Mouse (Mus musculus): ENCODE measurements around the gene Camk2d. TPM values are rescaled to one million over a fixed set of nuclear protein-coding genes. Genes with fewer than 3 reads are reported as not detected.
A peak's percentile ranks its signal among the peaks of the same experiment; 100 is the strongest.

Camk2d gene
- total and polyA plus RNA-seq, 3 experiments: 66.1 to 80.4 (median 77.3) TPM

GRCm38 (mm10) chr3:126777879-126778278 lies 181.8 kb downstream of the Camk2d start:
- Histone ChIP-seq H3K27me3 (replicated peaks) (no peaks in the 10 kb centered on the region), H3K9me3 (replicated peaks; ENCODE audit: low read length) (no peaks in the 10 kb centered on the region), H3K9ac (ENCODE audit: insufficient read depth, low read depth) (no peak overlapping the region), H3K4me2 (ENCODE audit: insufficient read depth, low read depth, poor library complexity, severe bottlenecking) (no peak overlapping the region), H3K4me1 (ENCODE audit: control insufficient read depth in 1 of 2, insufficient read depth in 2 of 2) (peaks cover 0 to 3% of the 10 kb centered on the region in 2 experiments; a peak in 1 of 4 replicates), H3K4me3 (replicated peaks in 1 of 3; ENCODE audit: low read depth in 2 of 3, low read length in 2 of 3, poor library complexity in 1 of 3) (no peak overlapping the region), H3K36me3 (replicated peaks in 1 of 2; ENCODE audit: control insufficient read depth in 1 of 2, insufficient read depth in 1 of 2, low read length in 1 of 2) (peaks cover 17 to 66% of the 10 kb centered on the region in 2 experiments), H3K79me2 (replicated peaks; ENCODE audit: control insufficient read depth, extremely low read depth, insufficient read depth, poor library complexity, severe bottlenecking) (peaks cover 3% of the 10 kb centered on the region), H3K27ac (ENCODE audit: insufficient read depth, low read depth) (no peak overlapping the region)
- TF ChIP-seq JUND (conservative IDR thresholded peaks at IDR 0.05; ENCODE audit: low read depth, low read length): no peak
- peak; percentile 36; the same call in 1 of the 2 replicates for TF ChIP-seq ZNF384 (IDR thresholded peaks at IDR 0.05; ENCODE audit: low read depth, low read length)
- dilution Hi-C loops (cut with MboI; ENCODE audit: extremely low pct_ligation_motif_present, extremely low pct_unique_long_range_greater_than_20kb, low sequenced_read_pairs): no loop called here
- DNase-seq (ENCODE audit: extremely low read depth): no peak
- in situ Hi-C loops (cut with MboI; ENCODE audit: low pct_ligation_motif_present, low pct_unique_long_range_greater_than_20kb, low sequenced_read_pairs): loop anchor here (10.0 kb wide), 1 partner anchor 183 kb away; the partner anchor contains the start of gene Camk2d

GRCm38 (mm10) chr3:126780014-126780615 lies 184.0 kb downstream of the Camk2d start:
- Histone ChIP-seq H3K9me3 (replicated peaks; ENCODE audit: low read length) (no peaks in the 10 kb centered on the region), H3K4me3 (replicated peaks in 1 of 3; ENCODE audit: low read depth in 2 of 3, low read length in 2 of 3, poor library complexity in 1 of 3) (no peak overlapping the region), H3K27ac (ENCODE audit: insufficient read depth, low read depth) (no peak overlapping the region), H3K9ac (ENCODE audit: insufficient read depth, low read depth) (no peak overlapping the region), H3K79me2 (replicated peaks; ENCODE audit: control insufficient read depth, extremely low read depth, insufficient read depth, poor library complexity, severe bottlenecking) (peaks cover 3% of the 10 kb centered on the region), H3K36me3 (replicated peaks in 1 of 2; ENCODE audit: control insufficient read depth in 1 of 2, insufficient read depth in 1 of 2, low read length in 1 of 2) (peaks cover 22 to 64% of the 10 kb centered on the region in 2 experiments), H3K4me1 (ENCODE audit: control insufficient read depth in 1 of 2, insufficient read depth in 2 of 2) (peaks cover 0 to 3% of the 10 kb centered on the region in 2 experiments; a peak in 1 of 4 replicates), H3K27me3 (replicated peaks) (no peaks in the 10 kb centered on the region), H3K4me2 (ENCODE audit: insufficient read depth, low read depth, poor library complexity, severe bottlenecking) (no peak overlapping the region)
- DNase-seq (ENCODE audit: extremely low read depth): no peak
- dilution Hi-C loops (cut with MboI; ENCODE audit: extremely low pct_ligation_motif_present, extremely low pct_unique_long_range_greater_than_20kb, low sequenced_read_pairs) (no loop called here), in situ Hi-C loops (cut with MboI; ENCODE audit: low pct_ligation_motif_present, low pct_unique_long_range_greater_than_20kb, low sequenced_read_pairs) (no loop called here)
- TF ChIP-seq IRF4 (IDR thresholded peaks at IDR 0.05; ENCODE audit: low read depth, low read length) (no peak), NRF1 (IDR thresholded peaks at IDR 0.05; ENCODE audit: low read depth, low read length) (no peak), CHD2 (IDR thresholded peaks at IDR 0.05; ENCODE audit: low read length) (no peak), EP300 (IDR thresholded peaks at IDR 0.05; ENCODE audit: low read length) (no peak), BHLHE40 (IDR thresholded peaks at IDR 0.05; ENCODE audit: low read depth, low read length) (no peak), TBP (conservative IDR thresholded peaks at IDR 0.05; ENCODE audit: low read depth, low read length) (no peak), ZNF384 (IDR thresholded peaks at IDR 0.05; ENCODE audit: low read depth, low read length) (no peak), MAZ (IDR thresholded peaks at IDR 0.05; ENCODE audit: low read depth, low read length) (no peak)

DNA sequence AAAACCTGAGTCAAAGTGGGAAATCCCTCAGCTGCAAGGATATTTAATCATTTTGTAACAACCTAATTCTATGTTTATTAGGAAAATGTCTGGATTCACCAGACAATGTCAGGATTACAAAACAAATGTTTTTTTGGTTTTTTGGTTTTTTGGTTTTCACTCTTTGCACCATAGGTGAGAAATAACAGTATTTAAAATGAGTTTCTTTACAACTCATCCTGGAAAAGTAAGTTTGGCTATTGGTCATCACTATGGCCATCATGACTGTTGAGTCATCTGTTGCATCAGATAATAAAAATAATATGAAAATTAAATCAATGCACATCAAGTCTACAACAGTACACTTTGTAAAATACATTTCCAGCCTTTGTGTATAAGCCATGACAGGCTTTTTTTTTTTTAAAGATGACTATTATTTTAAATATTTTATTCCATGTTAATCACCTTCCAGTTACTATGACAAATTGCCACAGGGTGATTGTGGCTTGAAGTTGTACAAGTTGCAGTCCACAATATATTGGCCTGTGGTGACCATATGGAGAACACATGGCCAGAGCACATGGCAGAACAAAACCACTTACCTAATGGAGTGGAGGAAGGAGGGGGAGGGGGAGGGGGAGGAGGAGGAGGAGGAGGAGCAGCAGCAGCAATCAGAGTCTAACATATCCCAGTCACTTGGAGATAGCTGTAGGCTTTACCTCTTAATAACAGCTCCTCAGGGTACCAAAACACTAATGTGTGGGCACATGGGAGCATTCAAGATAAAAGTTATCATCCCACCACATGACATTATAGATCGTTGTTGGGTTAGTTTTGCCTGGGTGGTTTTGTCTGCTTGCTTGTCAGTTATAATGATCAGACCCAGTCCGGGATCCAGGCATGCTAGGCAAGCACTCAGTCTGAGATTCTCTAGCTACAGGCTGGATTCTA lies 197.2 kb downstream of the Camk2d start:
- no peak overlapping the region for H3K9ac ChIP-seq (ENCODE audit: insufficient read depth, low read depth)
- DNase-seq (ENCODE audit: extremely low read depth): no peak
- peaks cover 10 to 32% of the 10 kb centered on the region in 2 experiments; a peak in 3 of 4 replicates for H3K4me1 ChIP-seq (ENCODE audit: control insufficient read depth in 1 of 2, insufficient read depth in 2 of 2)
- in situ Hi-C loops (cut with MboI; ENCODE audit: low pct_ligation_motif_present, low pct_unique_long_range_greater_than_20kb, low sequenced_read_pairs): no loop called here
- H3K36me3 ChIP-seq (replicated peaks in 1 of 2; ENCODE audit: control insufficient read depth in 1 of 2, insufficient read depth in 1 of 2, low read length in 1 of 2): peaks cover 38 to 71% of the 10 kb centered on the region in 2 experiments
- no peak overlapping the region for H3K4me2 ChIP-seq (ENCODE audit: insufficient read depth, low read depth, poor library complexity, severe bottlenecking)
- dilution Hi-C loops (cut with MboI; ENCODE audit: extremely low pct_ligation_motif_present, extremely low pct_unique_long_range_greater_than_20kb, low sequenced_read_pairs): no loop called here
- no peaks in the 10 kb centered on the region for H3K9me3 ChIP-seq (replicated peaks; ENCODE audit: low read length)
- H3K79me2 ChIP-seq (replicated peaks; ENCODE audit: control insufficient read depth, extremely low read depth, insufficient read depth, poor library complexity, severe bottlenecking): no peaks in the 10 kb centered on the region; the same call in 1 of the 2 replicates
- H3K27ac ChIP-seq (ENCODE audit: insufficient read depth, low read depth): no peak overlapping the region
- H3K27me3 ChIP-seq (replicated peaks): no peaks in the 10 kb centered on the region
- no peak overlapping the region for H3K4me3 ChIP-seq (replicated peaks in 1 of 3; ENCODE audit: low read depth in 2 of 3, low read length in 2 of 3, poor library complexity in 1 of 3)
- TF ChIP-seq USF2 (conservative IDR thresholded peaks at IDR 0.05; ENCODE audit: low read depth, low read length): no peak
- no peak for TF ChIP-seq SIN3A (IDR thresholded peaks at IDR 0.05; ENCODE audit: low read length)
- no peak for TF ChIP-seq POLR2A (IDR thresholded peaks at IDR 0.05; ENCODE audit: low read depth, low read length)
- TF ChIP-seq IRF4 (IDR thresholded peaks at IDR 0.05; ENCODE audit: low read depth, low read length): peak; percentile 75
- no peak for TF ChIP-seq ZKSCAN1 (IDR thresholded peaks at IDR 0.05; ENCODE audit: borderline replicate concordance, low read depth, low read length)
- no peak for TF ChIP-seq BHLHE40 (IDR thresholded peaks at IDR 0.05; ENCODE audit: low read depth, low read length)
- TF ChIP-seq UBTF (IDR thresholded peaks at IDR 0.05; ENCODE audit: low read depth, low read length): no peak
- no peak for TF ChIP-seq MXI1 (IDR thresholded peaks at IDR 0.05; ENCODE audit: low read depth, low read length)
- peak; percentile 39; the same call in 1 of the 2 replicates for TF ChIP-seq JUN (IDR thresholded peaks at IDR 0.05; ENCODE audit: insufficient read depth, low read depth, low read length)
- TF ChIP-seq KAT2A (IDR thresholded peaks at IDR 0.05; ENCODE audit: insufficient replicate concordance, low read length): no peak
- TF ChIP-seq E2F4 (IDR thresholded peaks at IDR 0.05; ENCODE audit: insufficient replicate concordance, low read depth, low read length): no peak
- TF ChIP-seq MAX (IDR thresholded peaks at IDR 0.05; ENCODE audit: low read length): peak; percentile 76
- no peak for TF ChIP-seq CTCF (conservative IDR thresholded peaks at IDR 0.05 in 1 of 2, IDR thresholded peaks at IDR 0.05 in 1 of 2; ENCODE audit: low read depth in 2 of 2, low read length in 2 of 2)
- no peak; the same call in 1 of the 2 replicates for TF ChIP-seq JUND (conservative IDR thresholded peaks at IDR 0.05; ENCODE audit: low read depth, low read length)
- no peak for TF ChIP-seq MEF2A (IDR thresholded peaks at IDR 0.05; ENCODE audit: borderline replicate concordance, low read depth, low read length)
- no peak for TF ChIP-seq HCFC1 (IDR thresholded peaks at IDR 0.05; ENCODE audit: low read depth, low read length)
- no peak for TF ChIP-seq TBP (conservative IDR thresholded peaks at IDR 0.05; ENCODE audit: low read depth, low read length)

All from CH12.LX (cell line).